Mouse (Mus musculus) adrenal gland, postnatal 14 days (tissue): ENCODE data around the gene Actn3. TPM values are rescaled to one million over a fixed set of nuclear protein-coding genes. Genes with fewer than 3 reads are reported as not detected.
"Not testable (repeated sequence)": the region's sequence is repeated elsewhere in the genome, so short reads cannot be mapped to it uniquely, and the experiment has no call there.

Experiments
- DNase-seq: peaks from one replicate; pipeline ENCODE4 v3.0.0; 2021; ENCODE audit warnings: mixed read lengths
- long read RNA-seq, 2 experiments: library from polyadenylated mRNA; stranded (forward); transcript quantifications; one replicate each; pipeline ENCODE4 v2.0.0; 2021
- total RNA-seq: library from RNA; stranded (reverse); gene quantifications from 2 replicates; pipeline ENCODE4 v1.2.3, GENCODE M21; 2021

The Actn3 gene
- 0.67 and 1.4 TPM in 2 replicates for total RNA-seq
- long read RNA-seq, experiment 1, partial matches to known transcripts = 0 of 1 reads
- long read RNA-seq, experiment 1, other reads (novel, unspliced or antisense) = 0 of 1 reads
- long read RNA-seq, experiment 2, partial matches to known transcripts = 0 of 2 reads
- long read RNA-seq, experiment 2, other reads (novel, unspliced or antisense) = 2 of 2 reads

GRCm38 (mm10) chr19:4877785-4878184, at the start of gene Actn3:
TSS of gene Actn3 (minus strand) at chr19:4877909.
- no peak for DNase-seq

GRCm38 (mm10) chr19:4925121-4925860, 47.6 kb upstream of the Actn3 start:
- DNase-seq = no peak

GRCm38 (mm10) chr19:4919652-4920051, 41.9 kb upstream of the Actn3 start:
- DNase-seq = peak; percentile 45

- DNase-seq = no peak
Measured at GRCm38 (mm10) chr19:4916827-4917226, 39.1 kb upstream of the Actn3 start.

- DNase-seq = peak; percentile 73
Measured at GRCm38 (mm10) chr19:4915924-4916603, 38.4 kb upstream of the Actn3 start.

- DNase-seq = no peak
Measured at GRCm38 (mm10) chr19:4909376-4909775, 31.7 kb upstream of the Actn3 start.

GRCm38 (mm10) chr19:4908107-4908506, 30.4 kb upstream of the Actn3 start:
- peak; percentile 58 for DNase-seq

- DNase-seq = peak; percentile 91
Measured at GRCm38 (mm10) chr19:4905979-4906794, 28.5 kb upstream of the Actn3 start, which contains the start of gene Bbs1. TSS of gene Bbs1 (minus strand) at chr19:4906628.

GRCm38 (mm10) chr19:4899888-4900287, 22.2 kb upstream of the Actn3 start:
- no peak for DNase-seq

- no peak for DNase-seq
Measured at GRCm38 (mm10) chr19:4898972-4899371, 21.3 kb upstream of the Actn3 start.

GRCm38 (mm10) chr19:4896780-4897520, 19.2 kb upstream of the Actn3 start:
- DNase-seq = peak; percentile 26

GRCm38 (mm10) chr19:4891798-4892197, 14.1 kb upstream of the Actn3 start:
- DNase-seq = no peak

- DNase-seq = no peak
Measured at GRCm38 (mm10) chr19:4889791-4890190, 12.1 kb upstream of the Actn3 start.

GRCm38 (mm10) chr19:4883961-4884360, 6.3 kb upstream of the Actn3 start:
- DNase-seq = no peak

- DNase-seq = no peak
Measured at GRCm38 (mm10) chr19:4879324-4879703, 1.6 kb upstream of the Actn3 start.

GRCm38 (mm10) chr19:4878405-4879323, 955 bp upstream of the Actn3 start, which contains the start of gene Zdhhc24:
TSS of gene Zdhhc24 (plus strand) at chr19:4878668.
- peak; percentile 98 for DNase-seq

- no peak for DNase-seq
Measured at GRCm38 (mm10) chr19:4876755-4877154, 954 bp downstream of the Actn3 start.

- no peak for DNase-seq
Measured at GRCm38 (mm10) chr19:4876241-4876640, 1.5 kb downstream of the Actn3 start.

GRCm38 (mm10) chr19:4874613-4875012, 3.1 kb downstream of the Actn3 start:
- DNase-seq = not testable (repeated sequence)

GRCm38 (mm10) chr19:4865147-4865546, 12.6 kb downstream of the Actn3 start:
- DNase-seq = peak; percentile 65
